In the genomic region with DNA sequence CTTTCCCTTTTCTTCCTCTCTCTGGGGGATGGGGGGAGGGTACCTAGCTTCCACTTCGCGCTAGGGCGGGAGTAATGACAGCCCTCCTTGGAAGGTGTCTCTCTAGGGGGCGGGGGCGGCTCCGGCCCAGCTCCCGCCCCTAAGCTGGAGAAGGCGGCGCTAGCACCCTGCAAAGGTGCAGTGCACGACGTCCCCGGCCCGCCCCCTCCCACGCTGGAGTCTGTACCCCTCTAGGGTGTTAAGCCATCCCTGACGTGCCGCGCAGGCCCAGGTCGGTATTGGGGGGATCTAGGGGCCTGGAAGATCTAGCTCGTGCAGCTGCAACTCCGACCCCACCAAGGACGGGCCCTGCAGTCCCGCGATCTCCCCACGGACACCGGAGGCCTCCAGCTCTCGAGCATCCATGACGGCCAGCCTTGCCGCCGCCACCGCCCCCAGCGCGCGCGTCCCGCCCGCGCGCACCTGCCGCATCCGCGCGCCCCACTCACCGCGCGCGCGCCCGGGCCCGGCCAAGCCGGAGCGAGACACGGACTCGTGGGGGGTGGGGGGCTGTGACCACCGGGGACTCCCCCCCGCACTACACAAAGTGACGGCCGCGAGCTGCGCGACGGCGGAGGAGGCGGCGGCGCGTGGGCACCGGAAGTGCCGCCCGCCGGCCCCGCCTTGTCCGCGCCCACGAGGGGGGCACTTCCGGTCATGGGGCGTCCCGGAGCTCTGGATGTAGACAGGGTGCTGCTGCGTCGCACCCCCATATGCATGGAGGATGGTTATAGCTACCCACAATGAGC, we compare ENCODE assay signal across 8 mouse cellular contexts. TPM values are rescaled to one million over a fixed set of nuclear protein-coding genes. Genes with fewer than 3 reads are reported as not detected.
DNase-seq lines count a peak whose midpoint lies in the region; ATAC-seq and TF ChIP-seq lines count a peak whose summit lies in the region.

A gene (minus strand): TSS at position 660 of the 788 bp plus-strand sequence.

- DNase-seq in ES-E14 (ENCODE audit: low read depth, low spot score) = peak; percentile 40
- DNase-seq in cerebellum, adult 18-20 months = peak; percentile 73 to 89
- DNase-seq in heart, postnatal 4 days = peak; percentile 73
- peak; percentile 48 to 62 for DNase-seq in layer of hippocampus, adult 8-10 months (ENCODE audit: low spot score in 2 of 2)
- DNase-seq in ovary, adult 18-20 months (ENCODE audit: low spot score) = peak; percentile 50
- peak; percentile 33 for DNase-seq in thymus, adult 2 months

- peak; percentile 67 for ATAC-seq in frontal cortex, adult (ENCODE audit: low TSS enrichment)
- ATAC-seq in lung, embryonic 15.5 days (ENCODE audit: borderline replicate concordance, extremely low read depth, low FRiP score, low TSS enrichment) = peak; percentile 80

- no peak within 1 kb of the TSS; the same call in 1 of the 2 replicates for H3K27ac ChIP-seq in ES-E14 (ENCODE audit: insufficient read depth, low read depth, low read length, poor library complexity, severe bottlenecking)
- peak within 1 kb of the TSS; percentile 39; the same call in 1 of the 2 replicates for H3K27ac ChIP-seq in lung, embryonic 15.5 days
- no peak within 1 kb of the TSS for H3K27ac ChIP-seq in thymus, adult 2 months (ENCODE audit: control insufficient read depth, insufficient read depth, low read length)

- H3K9ac ChIP-seq in ES-E14 (ENCODE audit: insufficient read depth, low read depth, low read length, poor library complexity, severe bottlenecking) = peak within 1 kb of the TSS; percentile 70
- peak within 1 kb of the TSS; percentile 86 for H3K9ac ChIP-seq in lung, embryonic 15.5 days

- in situ Hi-C loops in ES-E14 (cut with MboI; ENCODE audit: low sequenced_read_pairs in 2 of 2, unreplicated experiment in 2 of 2) = no loop called here

- peaks cover 0 to 9% of the 10 kb centered on the region in 2 experiments; a peak in 1 of 4 replicates for H3K4me1 ChIP-seq in ES-E14 (ENCODE audit: control insufficient read depth in 2 of 2, insufficient read depth in 2 of 2, low read length in 2 of 2, poor library complexity in 1 of 2)
- peaks cover 12% of the 10 kb centered on the region; the same call in 1 of the 2 replicates for H3K4me1 ChIP-seq in lung, embryonic 15.5 days
- peaks cover 14% of the 10 kb centered on the region for H3K4me1 ChIP-seq in thymus, adult 2 months (replicated peaks; ENCODE audit: control insufficient read depth, insufficient read depth, low read length)

- H3K27me3 ChIP-seq in lung, embryonic 15.5 days = no peaks in the 10 kb centered on the region
- no peaks in the 10 kb centered on the region; the same call in 1 of the 2 replicates for H3K27me3 ChIP-seq in thymus, adult 2 months (ENCODE audit: control insufficient read depth, insufficient read depth, low read length)

- H3K4me3 ChIP-seq in ES-E14 (ENCODE audit: insufficient read depth in 1 of 2, low read depth in 1 of 2, low read length in 2 of 2, poor library complexity in 1 of 2, severe bottlenecking in 1 of 2) = peak within 1 kb of the TSS; percentile 74 to 78
- peak within 1 kb of the TSS; percentile 91 for H3K4me3 ChIP-seq in lung, embryonic 15.5 days
- peak within 1 kb of the TSS; percentile 65 for H3K4me3 ChIP-seq in thymus, adult 2 months (ENCODE audit: control insufficient read depth, insufficient read depth, low read length)

- TF ChIP-seq CTCF in thymus, adult 2 months (IDR thresholded peaks at IDR 0.05; ENCODE audit: borderline replicate concordance, control insufficient read depth, extremely low read depth, insufficient read depth, low read length, poor library complexity) = no peak

- no peaks in the 10 kb centered on the region for H3K9me3 ChIP-seq in ES-E14 (ENCODE audit: control insufficient read depth, insufficient read depth, low read depth, low read length)
- no peaks in the 10 kb centered on the region for H3K9me3 ChIP-seq in lung, embryonic 15.5 days

- under 1% methylated on average over 79 of the region's 79 CpGs for whole genome bisulfite sequencing in lung, embryonic 15.5 days
- WGBS in thymus, adult 2 months = under 1% methylated on average over 78 of the region's 79 CpGs

- peak within 1 kb of the TSS; percentile 90 for H3K4me2 ChIP-seq in lung, embryonic 15.5 days

- H3K36me3 ChIP-seq in ES-E14 (ENCODE audit: control insufficient read depth, insufficient read depth, low read length, poor library complexity, severe bottlenecking) = no peaks in the 10 kb centered on the region
- H3K36me3 ChIP-seq in lung, embryonic 15.5 days = no peaks in the 10 kb centered on the region
- H3K36me3 ChIP-seq in thymus, adult 2 months (ENCODE audit: control insufficient read depth, insufficient read depth, low read length) = no peaks in the 10 kb centered on the region

- TF ChIP-seq POLR2A in thymus, adult 2 months (IDR thresholded peaks at IDR 0.05; ENCODE audit: control insufficient read depth, extremely low read depth, insufficient read depth, low read length, poor library complexity) = no peak

TF ChIP-seq in ES-E14, 5 proteins besides CTCF, POLR2A, EP300 and RAD21:
- TF ChIP-seq MAFK (IDR thresholded peaks at IDR 0.05; ENCODE audit: insufficient read depth, low read depth, low read length) (no peak), ZC3H11A (IDR thresholded peaks at IDR 0.05; ENCODE audit: borderline replicate concordance, low read depth, low read length) (no peak), ZNF384 (IDR thresholded peaks at IDR 0.05; ENCODE audit: low read depth, low read length) (no peak), CHD2 (IDR thresholded peaks at IDR 0.05; ENCODE audit: low read depth, low read length) (no peak), HCFC1 (IDR thresholded peaks at IDR 0.05; ENCODE audit: borderline replicate concordance, insufficient read depth, low read length) (no peak)

RNA-seq across cellular contexts. Expression of the gene that starts here (rescaled TPM):
- 1.6 and 2.7 TPM in 2 replicates for total RNA-seq in ES-E14 (2012; rRNA removed)
- 1 to 10 TPM; 5.1 to 6.2 TPM for total RNA-seq in heart, postnatal 4 days (2021)
- total RNA-seq in layer of hippocampus, adult 8-10 months (2022) = 10 to 100 TPM; 20.6 to 24.1 (median 23.1) TPM
- 2.8 and 3.1 TPM in 2 replicates for polyA plus RNA-seq in lung, embryonic 15.5 days (2015; fragmentation: Nextera tagmentation; extraction: Ambion mirVana)
- polyA plus RNA-seq in thymus, adult 2 months (2012; rRNA removed) = 3.6 and 4.0 TPM in 2 replicates
